Mouse (Mus musculus): ENCODE measurements around the gene Gadl1. TPM values are rescaled to one million over a fixed set of nuclear protein-coding genes. Genes with fewer than 3 reads are reported as not detected.

The Gadl1 gene
- polyA plus RNA-seq, 1 experiment from 2014 or later: 0.20 TPM

DNA sequence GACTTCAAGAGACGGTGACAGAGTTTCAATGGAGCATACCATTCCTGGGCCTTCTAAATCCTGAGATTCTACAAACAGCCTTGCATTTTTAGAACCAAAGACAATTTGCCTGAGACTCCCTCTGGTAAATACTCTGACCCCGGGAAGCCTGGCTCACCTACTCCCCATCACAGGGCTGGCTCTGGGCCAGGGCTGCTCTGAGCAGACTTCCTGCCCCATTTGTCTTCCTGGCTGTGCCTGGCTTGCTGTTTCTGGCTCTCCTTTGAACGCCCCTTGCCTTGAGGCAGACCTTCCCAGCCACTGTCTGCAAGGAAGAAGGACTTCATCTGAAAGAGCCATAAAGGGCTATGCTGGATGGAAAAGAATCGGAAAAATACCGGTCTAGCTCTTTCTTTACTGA, 182.7 kb downstream of the Gadl1 start:
- H3K4me2 ChIP-seq (replicated peaks): no peak overlapping the region
- H3K4me3 ChIP-seq: no peak overlapping the region
- no peaks in the 10 kb centered on the region for H3K36me3 ChIP-seq
- no peaks in the 10 kb centered on the region for H3K9me3 ChIP-seq
- no peak overlapping the region for H3K27ac ChIP-seq (replicated peaks)
- WGBS: 79% methylated on average over 5 of the region's 5 CpGs
- no peak overlapping the region for H3K9ac ChIP-seq (replicated peaks)
- H3K4me1 ChIP-seq: no peaks in the 10 kb centered on the region
- ATAC-seq (ENCODE audit: low FRiP score, low read depth): no peak
- no peaks in the 10 kb centered on the region for H3K27me3 ChIP-seq

GRCm38 (mm10) chr9:116098724-116099595, 189.7 kb downstream of the Gadl1 start:
- 0 out of 2 replicates have a peak, but pooled peaks cover 6% of the 10 kb centered on the region for H3K4me1 ChIP-seq
- ATAC-seq (ENCODE audit: low FRiP score, low read depth): no peak
- no peaks in the 10 kb centered on the region for H3K27me3 ChIP-seq
- H3K9me3 ChIP-seq: no peaks in the 10 kb centered on the region
- no peak overlapping the region for H3K27ac ChIP-seq (replicated peaks)
- no peak overlapping the region for H3K9ac ChIP-seq (replicated peaks)
- no peak overlapping the region for H3K4me3 ChIP-seq
- H3K4me2 ChIP-seq (replicated peaks): no peak overlapping the region
- no peaks in the 10 kb centered on the region for H3K36me3 ChIP-seq
- WGBS: 77% methylated on average over 16 of the region's 16 CpGs

DNA sequence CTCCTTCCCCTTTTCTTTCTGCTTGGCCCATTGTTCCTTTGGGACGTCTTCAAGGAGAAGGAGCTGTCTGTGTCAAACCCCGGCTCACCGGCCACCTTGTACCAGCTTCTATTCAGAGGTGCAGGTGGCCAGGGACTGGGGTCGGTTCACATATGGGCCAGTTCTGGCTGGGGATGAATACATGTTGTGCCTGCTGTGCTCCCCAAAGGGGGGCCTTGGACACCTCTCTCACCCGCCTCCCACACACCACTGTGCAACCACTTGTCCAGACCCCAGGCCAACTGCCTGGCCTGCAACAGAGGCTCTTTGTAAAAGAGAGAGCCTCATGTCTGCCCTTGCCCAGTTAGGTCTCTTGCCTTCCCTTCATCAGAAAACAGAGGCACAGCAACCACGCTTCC, 190.3 kb downstream of the Gadl1 start:
- no peak for ATAC-seq (ENCODE audit: low FRiP score, low read depth)
- no peak overlapping the region for H3K27ac ChIP-seq (replicated peaks)
- H3K4me3 ChIP-seq: no peak overlapping the region
- H3K9ac ChIP-seq (replicated peaks): no peak overlapping the region
- WGBS: 79% methylated on average over 6 of the region's 6 CpGs
- no peaks in the 10 kb centered on the region for H3K9me3 ChIP-seq
- no peaks in the 10 kb centered on the region for H3K27me3 ChIP-seq
- H3K4me2 ChIP-seq (replicated peaks): no peak overlapping the region
- H3K4me1 ChIP-seq: 0 out of 2 replicates have a peak, but pooled peaks cover 6% of the 10 kb centered on the region
- no peaks in the 10 kb centered on the region for H3K36me3 ChIP-seq

- WGBS: 90% methylated on average over 9 of the region's 9 CpGs
- Histone ChIP-seq H3K4me3 (no peak overlapping the region), H3K4me1 (0 out of 2 replicates have a peak, but pooled peaks cover 6% of the 10 kb centered on the region), H3K9ac (replicated peaks) (no peak overlapping the region), H3K9me3 (no peaks in the 10 kb centered on the region), H3K27ac (replicated peaks) (no peak overlapping the region), H3K4me2 (replicated peaks) (no peak overlapping the region), H3K36me3 (no peaks in the 10 kb centered on the region), H3K27me3 (no peaks in the 10 kb centered on the region)
- no peak for ATAC-seq (ENCODE audit: low FRiP score, low read depth)
Observed at GRCm38 (mm10) chr9:116100015-116100414, 190.8 kb downstream of the Gadl1 start.

- Histone ChIP-seq H3K27ac (replicated peaks) (no peak overlapping the region), H3K9ac (replicated peaks) (no peak overlapping the region), H3K4me2 (replicated peaks) (no peak overlapping the region), H3K9me3 (peaks cover 3% of the 10 kb centered on the region; the same call in 1 of the 2 replicates), H3K4me3 (no peak overlapping the region), H3K36me3 (no peaks in the 10 kb centered on the region), H3K27me3 (no peaks in the 10 kb centered on the region), H3K4me1 (0 out of 2 replicates have a peak, but pooled peaks cover 6% of the 10 kb centered on the region)
- no peak for ATAC-seq (ENCODE audit: low FRiP score, low read depth)
- WGBS: 89% methylated on average over 11 of the region's 11 CpGs
Observed at GRCm38 (mm10) chr9:116101842-116102241, 192.6 kb downstream of the Gadl1 start.

DNA sequence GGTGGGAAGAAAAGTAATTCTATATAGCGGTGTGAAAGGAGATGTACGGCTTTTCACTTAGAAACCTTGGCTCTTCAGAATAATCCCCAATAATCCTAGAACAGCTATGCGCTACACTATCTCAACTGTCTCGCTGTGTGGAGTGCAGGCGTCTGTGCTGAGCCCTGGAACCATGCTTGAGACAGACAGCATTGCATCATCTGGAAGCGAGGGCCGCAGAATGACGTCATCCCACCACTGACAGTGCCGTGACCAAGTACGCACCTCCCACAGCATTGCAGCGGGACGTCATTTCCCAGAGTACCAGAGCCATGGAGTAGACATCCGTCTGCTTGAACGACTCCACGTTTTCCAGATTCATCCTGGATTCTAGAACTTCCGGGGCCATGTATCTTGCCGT, 195.5 kb downstream of the Gadl1 start:
- no peak overlapping the region for H3K27ac ChIP-seq (replicated peaks)
- ATAC-seq (ENCODE audit: low FRiP score, low read depth): no peak
- H3K4me3 ChIP-seq: no peak overlapping the region
- H3K36me3 ChIP-seq: no peaks in the 10 kb centered on the region
- no peaks in the 10 kb centered on the region for H3K27me3 ChIP-seq
- H3K4me1 ChIP-seq: no peaks in the 10 kb centered on the region
- 95% methylated on average over 17 of the region's 17 CpGs for WGBS
- H3K9ac ChIP-seq (replicated peaks): no peak overlapping the region
- H3K9me3 ChIP-seq: peaks cover 3% of the 10 kb centered on the region; the same call in 1 of the 2 replicates
- no peak overlapping the region for H3K4me2 ChIP-seq (replicated peaks)

- no peak overlapping the region for H3K4me3 ChIP-seq
- no peaks in the 10 kb centered on the region for H3K27me3 ChIP-seq
- peaks cover 3% of the 10 kb centered on the region; the same call in 1 of the 2 replicates for H3K9me3 ChIP-seq
- no peaks in the 10 kb centered on the region for H3K4me1 ChIP-seq
- 80% methylated on average over 2 of the region's 2 CpGs for WGBS
- H3K4me2 ChIP-seq (replicated peaks): no peak overlapping the region
- H3K9ac ChIP-seq (replicated peaks): no peak overlapping the region
- ATAC-seq (ENCODE audit: low FRiP score, low read depth): no peak
- H3K27ac ChIP-seq (replicated peaks): no peak overlapping the region
- H3K36me3 ChIP-seq: no peaks in the 10 kb centered on the region
Observed at GRCm38 (mm10) chr9:116108729-116109128, 199.5 kb downstream of the Gadl1 start.

DNA sequence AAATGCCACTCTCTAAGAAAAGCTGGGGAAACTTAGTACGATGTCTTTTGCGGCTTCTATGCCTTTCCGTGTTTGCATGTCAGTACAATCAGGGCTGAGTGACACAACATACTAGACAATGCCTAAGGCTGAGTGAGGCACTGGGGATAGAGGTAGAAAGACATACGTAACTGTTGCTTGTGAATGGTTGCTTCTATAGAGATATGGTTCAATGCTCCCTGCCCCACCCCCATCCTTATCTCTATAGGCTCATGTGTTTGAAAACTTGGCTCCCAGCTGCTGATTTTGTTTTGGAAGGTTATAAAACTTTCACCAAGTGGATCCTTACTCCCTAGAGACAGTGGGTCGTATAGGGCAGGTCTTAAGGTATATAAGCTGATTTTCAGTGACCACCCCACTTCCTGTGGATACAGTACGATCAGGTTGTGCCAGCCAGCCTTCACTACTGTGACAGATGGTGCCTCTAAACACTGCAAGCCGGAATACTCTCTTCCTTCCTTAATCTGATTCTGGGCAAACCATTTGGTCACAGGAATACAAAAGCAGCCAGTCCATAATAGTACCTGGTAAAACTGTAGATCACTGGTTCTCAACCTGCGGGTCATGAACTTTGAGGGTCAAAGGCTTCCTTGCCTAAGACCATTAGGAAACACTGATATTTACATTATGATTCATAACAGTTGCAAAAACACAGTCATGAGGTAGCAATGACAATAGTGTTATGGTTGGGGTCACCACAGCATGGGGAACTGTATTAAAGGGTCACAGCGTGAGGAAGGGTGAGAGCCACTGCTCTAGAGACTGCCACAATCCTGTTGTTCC, 202.1 kb downstream of the Gadl1 start:
- H3K4me2 ChIP-seq (replicated peaks): no peak overlapping the region
- no peak for ATAC-seq (ENCODE audit: low FRiP score, low read depth)
- no peaks in the 10 kb centered on the region for H3K9me3 ChIP-seq
- 87% methylated on average over 9 of the region's 9 CpGs for WGBS
- no peak overlapping the region for H3K9ac ChIP-seq (replicated peaks)
- no peaks in the 10 kb centered on the region for H3K4me1 ChIP-seq
- H3K27me3 ChIP-seq: no peaks in the 10 kb centered on the region
- H3K27ac ChIP-seq (replicated peaks): no peak overlapping the region
- H3K4me3 ChIP-seq: no peak overlapping the region
- no peaks in the 10 kb centered on the region for H3K36me3 ChIP-seq

DNA sequence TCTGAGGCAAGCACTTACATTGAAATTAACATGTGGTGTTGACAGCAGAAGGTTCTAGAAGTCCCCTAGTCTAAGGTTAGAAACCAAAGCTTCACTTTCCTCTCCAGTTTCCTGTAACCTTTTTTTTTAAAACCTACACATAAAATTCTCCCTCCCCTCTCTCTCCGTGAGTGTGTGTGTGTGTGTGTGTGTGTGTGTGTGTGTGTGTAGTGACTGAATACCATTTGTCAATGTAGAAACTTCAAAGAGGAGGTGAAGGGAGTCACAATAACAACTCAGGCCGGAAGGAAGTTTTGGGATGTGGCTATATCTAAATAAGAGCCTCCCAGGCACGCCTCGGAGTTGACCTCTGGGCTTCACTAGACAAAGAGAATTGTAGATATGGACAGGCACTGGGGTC, 205.1 kb downstream of the Gadl1 start:
- Histone ChIP-seq H3K4me3 (no peak overlapping the region), H3K27ac (replicated peaks) (no peak overlapping the region), H3K9me3 (no peaks in the 10 kb centered on the region), H3K4me1 (peaks cover 4% of the 10 kb centered on the region; the same call in 1 of the 2 replicates), H3K4me2 (replicated peaks) (no peak overlapping the region), H3K9ac (replicated peaks) (no peak overlapping the region), H3K36me3 (no peaks in the 10 kb centered on the region), H3K27me3 (no peaks in the 10 kb centered on the region)
- ATAC-seq (ENCODE audit: low FRiP score, low read depth): no peak
- WGBS: 64% methylated on average over 4 of the region's 4 CpGs

DNA sequence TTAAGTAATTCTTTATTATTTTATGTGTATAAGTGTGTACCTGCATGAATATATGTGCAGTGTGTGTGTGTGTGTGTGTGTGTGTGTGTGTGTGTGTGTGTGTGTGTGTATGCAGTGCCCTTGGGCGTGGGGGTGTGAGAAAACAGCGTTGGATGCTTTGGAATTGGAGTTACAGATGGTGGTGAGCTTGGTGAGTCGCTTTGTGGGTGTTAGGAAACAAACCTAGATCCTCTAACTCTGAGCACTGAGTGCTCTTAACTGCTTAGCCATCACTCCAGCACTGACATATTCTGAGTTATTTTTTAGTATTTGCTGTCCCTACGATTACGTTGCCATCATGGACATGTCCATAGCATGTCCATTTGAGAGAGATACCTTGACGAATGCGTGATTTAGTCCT, 206.6 kb downstream of the Gadl1 start:
- Histone ChIP-seq H3K36me3 (no peaks in the 10 kb centered on the region), H3K4me2 (replicated peaks) (no peak overlapping the region), H3K4me1 (peaks cover 4% of the 10 kb centered on the region; the same call in 1 of the 2 replicates), H3K4me3 (no peak overlapping the region), H3K27me3 (no peaks in the 10 kb centered on the region), H3K27ac (replicated peaks) (no peak overlapping the region), H3K9ac (replicated peaks) (no peak overlapping the region), H3K9me3 (no peaks in the 10 kb centered on the region)
- WGBS: 93% methylated on average over 7 of the region's 7 CpGs
- no peak for ATAC-seq (ENCODE audit: low FRiP score, low read depth)

DNA sequence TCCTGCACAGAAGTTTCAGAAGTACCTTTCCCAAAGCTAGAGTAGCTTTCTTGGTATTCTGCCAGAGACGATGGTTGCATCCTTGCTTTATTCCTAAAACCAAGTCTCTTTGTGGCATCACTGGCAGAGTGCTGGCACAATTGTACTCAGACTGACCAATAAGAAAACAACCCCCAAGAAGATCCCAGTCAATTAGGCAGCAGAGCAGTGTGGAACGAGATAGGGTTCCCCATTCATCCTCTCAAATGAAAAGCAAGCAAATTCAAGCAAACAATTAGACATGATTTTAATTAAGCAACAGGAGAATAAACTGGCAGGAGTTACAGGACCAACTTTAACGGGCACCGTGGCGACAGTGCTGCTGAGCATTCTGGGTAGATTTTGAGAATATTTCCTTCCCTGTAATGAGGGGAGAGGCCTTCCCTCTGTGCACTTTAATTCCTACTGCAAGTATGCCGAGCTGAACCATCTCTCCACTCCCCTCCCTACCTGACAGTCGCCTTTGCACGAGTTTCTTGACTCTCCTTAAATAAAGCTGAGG, 209.1 kb downstream of the Gadl1 start:
- no peaks in the 10 kb centered on the region for H3K9me3 ChIP-seq
- H3K9ac ChIP-seq (replicated peaks): no peak overlapping the region
- 72% methylated on average over 8 of the region's 8 CpGs for WGBS
- H3K4me1 ChIP-seq: peaks cover 4% of the 10 kb centered on the region; the same call in 1 of the 2 replicates
- no peak overlapping the region for H3K27ac ChIP-seq (replicated peaks)
- H3K36me3 ChIP-seq: no peaks in the 10 kb centered on the region
- H3K4me3 ChIP-seq: no peak overlapping the region
- ATAC-seq (ENCODE audit: low FRiP score, low read depth): no peak
- H3K4me2 ChIP-seq (replicated peaks): no peak overlapping the region
- H3K27me3 ChIP-seq: no peaks in the 10 kb centered on the region

DNA sequence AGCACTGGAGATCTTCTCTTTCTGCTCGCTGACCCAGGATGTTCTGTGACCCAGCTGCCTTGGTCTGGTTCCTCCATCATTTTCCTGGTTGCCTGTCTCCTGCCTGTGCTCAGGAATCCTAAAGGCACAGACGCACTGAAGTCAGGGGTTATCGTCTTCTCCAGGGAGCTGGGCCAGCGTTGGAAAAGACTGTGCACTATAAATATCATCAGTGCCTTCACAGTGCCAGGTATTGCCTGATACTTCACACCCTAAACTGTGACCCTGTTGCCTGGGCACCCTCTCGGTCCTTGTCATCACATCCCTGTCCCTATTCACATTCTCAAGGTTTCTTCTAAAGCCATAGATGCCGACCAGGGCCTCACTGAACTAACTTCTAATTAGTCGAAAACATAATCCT, 210.7 kb downstream of the Gadl1 start:
- Histone ChIP-seq H3K4me2 (replicated peaks) (no peak overlapping the region), H3K9me3 (no peaks in the 10 kb centered on the region), H3K27me3 (no peaks in the 10 kb centered on the region), H3K9ac (replicated peaks) (no peak overlapping the region), H3K36me3 (no peaks in the 10 kb centered on the region), H3K27ac (replicated peaks) (no peak overlapping the region), H3K4me1 (peaks cover 4% of the 10 kb centered on the region; the same call in 1 of the 2 replicates), H3K4me3 (no peak overlapping the region)
- WGBS: 84% methylated on average over 7 of the region's 7 CpGs
- no peak for ATAC-seq (ENCODE audit: low FRiP score, low read depth)
